In genomic region chr8:107587995-107588780, GRCm38 (mm10) we compare ENCODE assay signal across 8 mouse cellular contexts. TPM values are rescaled to one million over a fixed set of nuclear protein-coding genes. Genes with fewer than 3 reads are reported as not detected.
A peak's percentile ranks its signal among the peaks of the same experiment; 100 is the strongest.
DNase-seq lines count a peak whose midpoint lies in the region; ATAC-seq lines count a peak whose summit lies in the region.

Psmd7 (minus strand) TSS chr8:107588464.

- peaks cover 17% of the 10 kb centered on the region for H3K4me1 ChIP-seq in heart, embryonic 13.5 days
- peaks cover 29% of the 10 kb centered on the region for H3K4me1 ChIP-seq in liver, embryonic 12.5 days
- 0 out of 2 replicates have a peak, but pooled peaks cover 7% of the 10 kb centered on the region for H3K4me1 ChIP-seq in stomach, embryonic 15.5 days

- H3K4me2 ChIP-seq in heart, embryonic 13.5 days = peak within 1 kb of the TSS; percentile 85
- peak within 1 kb of the TSS; percentile 87 for H3K4me2 ChIP-seq in liver, embryonic 12.5 days
- peak within 1 kb of the TSS; percentile 60 for H3K4me2 ChIP-seq in stomach, embryonic 15.5 days

- H3K36me3 ChIP-seq in heart, embryonic 13.5 days = peaks cover 34% of the 10 kb centered on the region
- H3K36me3 ChIP-seq in liver, embryonic 12.5 days = peaks cover 34% of the 10 kb centered on the region
- peaks cover 21% of the 10 kb centered on the region; the same call in 1 of the 2 replicates for H3K36me3 ChIP-seq in stomach, embryonic 15.5 days

- H3K27me3 ChIP-seq in heart, embryonic 13.5 days (replicated peaks) = no peaks in the 10 kb centered on the region
- H3K27me3 ChIP-seq in liver, embryonic 12.5 days (replicated peaks) = no peaks in the 10 kb centered on the region; the same call in 1 of the 2 replicates
- no peaks in the 10 kb centered on the region for H3K27me3 ChIP-seq in stomach, embryonic 15.5 days (replicated peaks)

- peak; percentile 94 for DNase-seq in CD4-positive helper T cell, adult 2 months (ENCODE audit: low read depth, low spot score)
- DNase-seq in brain, embryonic 18.5 days (ENCODE audit: low read depth, low spot score) = peak; percentile 89
- DNase-seq in kidney, postnatal 10 days = peak; percentile 96
- peak; percentile 91 to 92 for DNase-seq in natural killer cell, adult 2 months (ENCODE audit: low spot score in 2 of 2)

- H3K9me3 ChIP-seq in heart, embryonic 13.5 days = no peaks in the 10 kb centered on the region
- H3K9me3 ChIP-seq in liver, embryonic 12.5 days (replicated peaks) = no peaks in the 10 kb centered on the region
- no peaks in the 10 kb centered on the region for H3K9me3 ChIP-seq in stomach, embryonic 15.5 days

- peak within 1 kb of the TSS; percentile 95 for H3K9ac ChIP-seq in heart, embryonic 13.5 days
- H3K9ac ChIP-seq in liver, embryonic 12.5 days = peak within 1 kb of the TSS; percentile 87
- peak within 1 kb of the TSS; percentile 90 for H3K9ac ChIP-seq in stomach, embryonic 15.5 days

- WGBS in heart, embryonic 13.5 days = 2% methylated on average over 65 of the region's 65 CpGs
- 1% methylated on average over 65 of the region's 65 CpGs for WGBS in liver, embryonic 12.5 days (ENCODE audit: insufficient replicate concordance)
- WGBS in stomach, embryonic 15.5 days = 2% methylated on average over 62 of the region's 65 CpGs

- H3K27ac ChIP-seq in heart, embryonic 13.5 days (replicated peaks) = peak within 1 kb of the TSS; percentile 81
- H3K27ac ChIP-seq in liver, embryonic 12.5 days = peak within 1 kb of the TSS; percentile 78
- peak within 1 kb of the TSS; percentile 82 for H3K27ac ChIP-seq in stomach, embryonic 15.5 days

- H3K4me3 ChIP-seq in heart, embryonic 13.5 days = peak within 1 kb of the TSS; percentile 82
- peak within 1 kb of the TSS; percentile 79 for H3K4me3 ChIP-seq in liver, embryonic 12.5 days
- peak within 1 kb of the TSS; percentile 93 for H3K4me3 ChIP-seq in stomach, embryonic 15.5 days (replicated peaks)

- ATAC-seq in erythroid progenitor cell, adult 5-6 weeks (replicated peaks; ENCODE audit: low FRiP score, poor library complexity, severe bottlenecking) = peak; percentile 100
- peak; percentile 87 for ATAC-seq in heart, embryonic 13.5 days (ENCODE audit: extremely low read depth, insufficient number of reproducible peaks, low FRiP score, low TSS enrichment)
- ATAC-seq in liver, embryonic 12.5 days = peak; percentile 94
- peak; percentile 95 for ATAC-seq in stomach, embryonic 15.5 days (ENCODE audit: insufficient read depth, low FRiP score, low read depth)

RNA-seq across cellular contexts. Expression of gene Psmd7, which starts in this region (rescaled TPM):
- total RNA-seq in erythroid progenitor cell, adult 5-6 weeks (2015; ENCODE audit: low replicate concordance) = 82.2 and 88.3 TPM in 2 replicates
- total RNA-seq in erythroid progenitor cell, adult 5-6 weeks (2017; ENCODE audit: low replicate concordance) = 36.8 and 56.7 TPM in 2 replicates
- 176 and 196 TPM in 2 replicates for polyA plus RNA-seq in heart, embryonic 13.5 days (2015; fragmentation: Nextera tagmentation; extraction: Ambion mirVana)
- polyA plus RNA-seq in liver, embryonic 12.5 days (2016; fragmentation: Nextera tagmentation; extraction: Ambion mirVana) = 248 and 257 TPM in 2 replicates
- 251 and 263 TPM in 2 replicates for polyA plus RNA-seq in stomach, embryonic 15.5 days (2015; fragmentation: Nextera tagmentation; extraction: Ambion mirVana)

Comparison
In these comparisons a context has a peak if more than half of its experiments do, and no peak if none do; other contexts are left out.
1. Peak in every context shown above with its lines: DNase-seq, ATAC-seq, H3K4me3 ChIP-seq and H3K27ac ChIP-seq.